Mouse (Mus musculus) CD4-positive helper T cell, adult 2 months (primary cell): ENCODE measurements around the gene Sap30l.

Source experiments
- DNase-seq: peaks from one replicate; pipeline ENCODE4 v3.0.0-alpha.2; 2012; ENCODE audit warnings: low read depth, missing footprints, low spot score

Gene Sap30l

DNA sequence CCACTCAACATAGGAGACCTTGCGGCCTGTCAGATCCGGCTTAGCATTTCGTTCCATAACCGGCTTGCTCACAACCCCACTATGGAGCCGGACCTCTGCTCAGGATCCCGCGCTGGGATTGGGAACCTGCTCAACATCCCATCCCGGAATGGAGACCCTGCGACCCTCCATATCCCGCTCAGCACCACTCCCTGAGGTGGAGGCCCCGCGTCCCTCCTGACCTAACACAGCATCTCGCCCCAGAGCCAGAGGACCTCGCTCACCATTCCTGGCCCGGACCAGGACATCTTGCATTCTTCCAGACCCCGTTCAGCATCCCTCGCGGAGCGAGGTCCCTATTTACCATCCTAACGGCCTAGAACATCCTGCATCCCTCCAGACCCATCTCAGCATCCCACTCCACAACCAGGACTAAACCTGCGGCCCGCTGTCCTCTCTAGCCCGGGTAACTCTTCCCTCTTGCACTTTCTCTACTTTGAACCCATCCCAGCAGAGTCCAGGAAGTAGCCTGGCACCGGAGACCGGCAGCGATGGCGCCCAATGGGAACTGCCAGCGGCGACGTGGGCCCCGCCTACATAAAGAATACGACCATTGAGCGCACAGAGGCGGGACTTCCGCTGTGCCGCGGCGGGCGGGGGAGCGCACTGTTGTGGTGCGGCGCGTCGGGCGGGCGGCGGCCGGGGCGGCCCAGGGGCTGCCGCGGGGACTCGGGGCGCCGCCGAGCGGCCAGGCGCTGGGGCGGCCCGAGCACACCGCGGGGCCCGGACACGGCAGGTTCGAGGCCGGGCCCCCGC lies at the start of gene Sap30l:
TSS of gene Sap30l (plus strand) at position 667 of the 795 bp plus-strand sequence.
- DNase-seq, result peak; percentile 96

DNA sequence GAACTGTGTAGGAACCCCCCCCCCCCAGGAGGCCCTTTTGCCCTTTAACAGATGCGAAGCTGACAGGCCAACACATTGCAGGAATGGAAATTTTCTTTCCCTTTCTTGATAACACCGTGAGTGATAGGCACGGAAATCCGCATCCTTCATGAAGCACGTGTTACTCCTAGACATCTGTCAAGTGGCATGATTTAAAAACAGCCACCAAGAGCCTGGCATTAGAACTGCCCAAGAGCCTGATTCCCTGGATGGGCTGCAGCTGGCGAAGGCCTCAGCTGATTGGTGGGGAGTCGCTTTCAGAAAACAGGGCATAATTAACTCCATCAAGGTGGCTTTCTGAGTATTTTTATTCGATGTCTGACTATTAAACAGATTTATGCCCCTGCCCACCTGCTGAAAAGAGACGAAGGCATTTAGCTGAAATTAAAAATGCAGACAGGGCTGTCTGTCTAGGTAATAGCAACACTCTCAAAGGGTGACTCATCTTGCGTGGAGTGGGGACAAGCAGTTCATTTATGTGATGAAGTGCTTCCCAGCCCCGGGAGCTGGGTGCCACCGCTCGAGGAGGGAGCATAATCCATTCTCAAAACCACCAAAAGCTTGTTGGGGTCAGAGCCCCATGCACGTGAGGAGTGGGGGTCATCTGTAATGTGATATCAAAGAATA lies 47.8 kb upstream of the Sap30l start:
- DNase-seq, result no peak

- no peak for DNase-seq
Measured at GRCm38 (mm10) chr11:57758621-57759020, 42.8 kb upstream of the Sap30l start.

GRCm38 (mm10) chr11:57760509-57761058 lies 40.9 kb upstream of the Sap30l start:
- no peak for DNase-seq

GRCm38 (mm10) chr11:57761347-57761746 lies 40.1 kb upstream of the Sap30l start:
- DNase-seq, result no peak

GRCm38 (mm10) chr11:57764124-57764523 lies 37.3 kb upstream of the Sap30l start:
- no peak for DNase-seq

GRCm38 (mm10) chr11:57766617-57767016 lies 34.8 kb upstream of the Sap30l start:
- DNase-seq, result no peak

DNA sequence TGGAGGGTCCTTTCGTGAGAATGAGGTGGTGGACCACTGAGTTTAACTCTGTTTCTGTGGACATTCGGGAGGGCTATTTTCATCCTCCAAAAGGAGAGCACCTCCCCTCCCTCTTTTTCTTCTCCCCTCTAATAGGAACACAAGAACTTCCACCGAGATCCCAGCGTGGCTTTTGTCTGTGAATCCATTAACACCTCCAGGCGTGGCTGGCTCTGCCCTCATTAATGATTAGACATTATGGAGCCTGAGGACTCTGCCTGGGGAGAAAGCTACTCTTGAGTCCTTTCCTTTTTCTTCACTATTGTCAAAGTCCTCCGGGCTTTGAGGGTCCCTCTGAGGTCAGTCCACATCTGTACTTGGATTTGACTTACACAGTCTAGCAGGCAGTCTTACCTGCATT lies 34.3 kb upstream of the Sap30l start:
- DNase-seq, result no peak

DNA sequence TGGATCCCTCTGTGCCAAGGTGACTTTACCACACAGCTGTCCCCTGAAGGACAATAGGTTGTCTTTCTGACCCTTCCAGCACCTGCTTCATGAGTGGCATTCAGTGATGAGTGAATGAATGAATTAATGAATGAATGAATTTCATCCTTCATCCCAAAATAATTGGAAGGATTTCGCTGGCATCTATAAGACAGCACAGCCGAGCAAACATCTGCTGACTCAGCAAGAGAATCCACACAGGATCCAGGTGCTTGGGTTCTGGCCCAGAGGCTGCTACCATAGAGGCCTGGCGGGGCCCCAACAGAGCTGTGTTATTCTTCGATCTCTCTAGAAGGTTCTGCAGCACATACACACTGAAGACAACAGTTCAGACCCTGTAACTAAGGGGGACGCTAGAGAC lies 30.7 kb upstream of the Sap30l start:
- no peak for DNase-seq

GRCm38 (mm10) chr11:57771676-57772075 lies 29.8 kb upstream of the Sap30l start:
- DNase-seq, result no peak

DNA sequence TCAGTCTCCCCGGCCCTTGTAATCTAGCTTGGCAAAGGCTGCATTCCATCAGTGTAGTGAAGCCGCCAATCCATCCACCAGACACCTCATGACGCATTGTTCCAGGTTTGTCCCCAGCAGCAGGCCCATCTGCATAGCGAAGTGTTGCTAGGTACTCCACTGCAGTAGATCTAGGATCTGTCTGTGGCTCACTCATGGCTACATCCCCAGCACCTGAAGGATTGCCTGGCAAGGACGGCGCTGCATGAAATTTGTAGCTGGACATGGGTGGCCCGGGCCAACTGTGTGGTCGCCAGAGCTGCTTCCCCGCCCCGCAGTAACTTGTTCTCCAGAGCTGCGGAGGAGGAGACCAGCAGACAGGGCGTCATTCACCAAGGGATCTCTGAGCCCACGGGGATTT lies 28.0 kb upstream of the Sap30l start:
- no peak for DNase-seq

DNA sequence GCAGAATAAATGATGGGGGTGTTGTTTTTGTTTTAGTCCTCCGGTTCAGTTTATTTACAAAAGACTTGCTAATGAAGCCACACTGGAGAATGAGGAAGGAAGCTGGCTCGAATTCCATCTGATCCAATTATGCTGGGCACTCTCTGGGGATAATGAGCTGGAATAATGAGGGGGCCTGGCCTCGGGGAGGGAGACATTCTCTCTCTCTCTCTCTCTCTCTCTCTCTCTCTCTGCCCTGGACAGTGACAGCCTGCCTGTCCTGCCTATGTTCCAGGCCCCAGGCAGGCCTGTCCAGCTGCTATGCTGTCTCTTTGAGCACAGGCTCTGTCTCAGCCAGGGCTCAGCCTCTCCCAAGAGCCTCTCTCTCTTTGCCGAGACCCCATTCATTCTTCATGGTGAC lies 27.5 kb upstream of the Sap30l start:
- DNase-seq, result no peak

- DNase-seq, result no peak
Measured at GRCm38 (mm10) chr11:57775868-57776267, 25.6 kb upstream of the Sap30l start.

DNA sequence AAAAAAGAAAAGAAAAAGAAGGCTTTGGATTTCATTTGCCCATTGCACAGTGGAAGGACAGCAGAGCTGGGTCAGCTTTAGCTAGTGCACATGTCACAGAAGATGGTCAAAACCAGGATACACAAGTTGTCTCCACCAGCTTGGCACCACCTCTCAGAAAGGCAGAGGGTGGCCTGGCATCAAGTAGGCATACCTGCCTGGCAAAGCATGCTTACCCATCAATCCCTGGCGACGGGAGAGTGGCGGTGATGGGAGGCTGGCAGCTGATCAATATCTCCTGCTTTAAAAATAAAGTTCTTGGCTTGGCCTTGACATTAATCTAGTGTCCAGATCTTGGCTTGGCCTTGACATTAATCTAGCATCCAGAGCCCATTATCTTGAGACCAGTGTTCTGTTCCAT lies 24.9 kb upstream of the Sap30l start:
- no peak for DNase-seq

GRCm38 (mm10) chr11:57778349-57778748 lies 23.1 kb upstream of the Sap30l start:
- peak; percentile 70 for DNase-seq

DNA sequence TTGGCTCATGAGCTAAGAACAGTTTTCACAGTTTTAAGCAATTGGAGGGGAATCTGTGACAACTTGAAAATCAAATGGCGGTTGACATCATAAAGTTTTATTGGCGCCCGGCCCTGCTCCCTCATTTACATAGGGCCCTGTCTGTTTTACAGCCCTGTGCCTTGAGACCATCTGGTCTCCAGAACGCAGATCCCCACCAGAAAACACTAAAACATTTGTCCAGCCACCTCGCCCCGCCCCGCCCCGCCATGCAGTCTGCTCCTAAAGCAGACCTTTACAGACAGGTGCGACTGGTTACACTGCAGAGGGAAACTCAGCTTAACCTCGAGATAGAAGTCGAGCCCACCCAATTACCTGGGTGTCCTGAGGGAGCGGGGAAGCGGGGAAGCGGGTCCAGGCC lies 21.6 kb upstream of the Sap30l start:
- DNase-seq, result no peak

DNA sequence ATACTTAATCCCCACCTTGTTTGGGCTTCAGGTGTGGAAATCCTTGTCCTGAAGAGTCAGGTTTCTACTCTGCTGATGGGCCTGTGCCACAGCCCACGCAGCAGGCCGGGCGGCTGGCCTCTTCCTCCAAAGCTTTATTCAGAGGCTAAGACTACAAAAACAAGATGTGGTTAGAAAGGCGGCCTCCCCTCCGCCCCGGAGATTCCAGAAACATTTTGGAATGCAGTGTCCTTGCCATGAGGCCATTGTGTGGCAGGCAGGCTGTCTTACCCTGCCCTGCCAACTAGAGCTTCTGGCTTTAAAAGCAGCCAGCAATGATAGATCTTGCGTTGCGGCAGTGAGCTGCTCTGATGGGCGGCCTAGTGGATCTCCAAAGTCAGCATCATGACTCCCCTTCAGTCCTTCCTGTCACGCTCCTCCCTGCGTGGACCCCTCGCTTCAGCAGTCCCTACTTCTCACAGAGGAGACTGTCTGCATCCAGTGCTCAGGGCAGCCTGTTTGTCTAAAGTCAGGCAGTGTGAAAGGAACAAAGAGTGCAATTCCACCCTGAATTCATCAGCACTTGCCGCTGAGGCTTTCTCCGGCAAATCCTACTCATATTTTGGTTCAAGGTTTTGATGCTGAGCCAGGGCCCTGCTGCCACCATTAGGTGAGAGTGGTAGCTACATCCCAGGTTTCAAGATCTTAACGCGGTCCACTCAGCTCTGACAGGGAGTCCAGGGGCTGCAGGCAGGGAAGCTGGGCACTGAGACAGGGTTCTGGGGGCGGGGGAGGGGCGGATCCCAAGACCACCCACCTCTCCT lies 14.6 kb upstream of the Sap30l start:
- no peak for DNase-seq

DNA sequence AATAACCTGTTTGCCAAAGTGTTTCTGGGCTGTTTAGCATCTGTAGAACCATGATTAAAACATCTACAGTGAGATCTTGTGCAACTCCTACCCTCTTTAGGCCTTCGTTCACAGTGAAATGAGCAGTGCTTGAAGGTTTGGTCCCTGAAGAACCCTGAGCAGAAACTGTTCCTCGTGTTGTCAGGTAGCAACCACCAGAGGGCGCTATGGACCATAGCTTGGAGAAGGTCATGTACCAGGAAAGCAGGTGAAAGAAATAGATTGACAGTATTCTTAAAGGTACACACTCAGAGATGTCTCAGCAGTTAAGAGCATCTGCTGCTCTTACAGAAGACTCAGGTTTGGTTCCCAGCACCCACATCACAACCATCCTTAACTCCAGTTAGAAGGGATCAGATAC lies 13.5 kb upstream of the Sap30l start:
- DNase-seq, result peak; percentile 71

- peak; percentile 68 for DNase-seq
Measured at GRCm38 (mm10) chr11:57790866-57791535, 10.4 kb upstream of the Sap30l start.

- DNase-seq, result no peak
Measured at GRCm38 (mm10) chr11:57795086-57795485, 6.4 kb upstream of the Sap30l start.

DNA sequence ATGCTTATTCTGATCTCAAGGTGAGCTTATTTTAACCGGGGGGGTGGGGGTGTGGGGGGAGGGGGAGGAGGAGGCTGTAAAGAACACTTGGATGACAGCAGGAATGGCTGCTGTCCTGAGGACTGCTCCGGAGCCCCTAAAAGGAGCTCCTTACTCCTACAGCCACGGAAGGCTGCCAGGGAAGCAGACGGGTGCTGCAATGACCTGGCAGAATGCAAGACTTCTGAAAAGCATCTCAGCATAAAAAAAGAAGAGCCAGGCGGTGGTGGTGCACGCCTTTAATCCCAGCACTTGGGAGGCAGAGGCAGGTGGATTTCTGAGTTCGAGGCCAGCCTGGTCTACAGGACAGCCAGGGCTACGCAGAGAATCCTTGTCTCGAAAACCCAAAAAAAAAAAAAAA lies 3.6 kb upstream of the Sap30l start:
- no peak for DNase-seq

DNA sequence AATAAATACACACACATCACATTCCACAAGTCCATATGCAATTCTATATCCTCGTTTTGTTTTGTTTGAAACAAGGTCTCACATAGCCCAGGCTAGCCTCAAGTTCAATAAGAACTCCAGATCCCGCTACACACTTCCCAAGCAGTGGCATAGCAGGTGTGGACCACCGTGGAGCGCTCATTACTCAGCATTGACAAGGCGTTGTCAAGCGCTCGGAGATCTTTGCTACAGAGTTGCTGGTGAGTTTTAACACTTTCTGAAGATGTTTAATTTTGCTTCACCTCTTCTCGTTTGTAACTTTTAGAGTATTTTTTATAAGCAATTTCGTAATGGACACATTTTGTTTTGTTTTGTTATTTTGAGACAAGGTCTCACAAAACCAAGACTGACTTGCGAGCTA lies 2.0 kb upstream of the Sap30l start:
- DNase-seq, result no peak
